Mouse (Mus musculus) ovary, postnatal 10 days (tissue): ENCODE results near the gene Cct8l1.

Experiments
- DNase-seq: peaks from one replicate; pipeline ENCODE4 v3.0.0; 2022; ENCODE audit warnings: low spot score

Gene Cct8l1

DNA sequence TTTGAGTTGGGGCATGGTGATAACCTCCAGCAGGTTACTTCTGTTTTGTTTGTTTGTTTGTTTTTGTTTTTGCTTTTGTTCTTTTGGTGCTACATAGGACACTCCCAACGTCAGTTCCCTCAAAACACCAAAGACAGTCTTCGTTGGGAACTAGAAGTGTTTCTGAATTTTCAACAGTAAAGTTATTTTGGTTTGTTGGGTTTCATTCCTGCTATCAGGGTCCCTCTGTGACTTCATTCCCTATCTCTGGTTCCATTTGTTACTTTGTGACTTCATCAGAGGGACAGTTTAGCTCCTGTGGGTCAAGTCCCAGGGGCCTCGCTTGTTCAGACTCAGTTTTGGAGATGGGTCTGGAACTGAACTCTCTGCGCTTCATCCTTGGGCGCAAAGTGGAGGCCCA is at the start of gene Cct8l1:
Gene Cct8l1 (plus strand): TSS at position 301 of the 400 bp plus-strand sequence.
- no peak for DNase-seq

DNA sequence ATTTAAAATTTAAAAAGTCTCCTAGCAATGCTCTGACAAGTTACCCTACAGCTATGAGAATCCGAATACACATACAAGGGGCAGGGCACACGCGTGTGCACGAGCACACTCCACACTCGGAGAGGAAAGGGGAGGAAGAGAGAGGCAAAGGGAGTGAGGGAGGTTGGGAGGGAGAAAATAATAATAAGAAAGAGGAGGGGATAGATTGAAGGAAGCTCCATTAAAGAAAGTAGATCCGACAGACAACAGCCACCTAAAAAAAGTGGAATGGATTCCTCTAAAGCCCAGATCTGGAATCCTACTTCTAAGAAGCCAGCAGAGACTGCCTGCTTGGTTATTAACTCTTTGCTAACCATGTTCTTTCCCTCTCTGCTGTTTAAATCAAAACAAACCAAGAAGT is 43.8 kb upstream of the Cct8l1 start:
- DNase-seq: no peak

DNA sequence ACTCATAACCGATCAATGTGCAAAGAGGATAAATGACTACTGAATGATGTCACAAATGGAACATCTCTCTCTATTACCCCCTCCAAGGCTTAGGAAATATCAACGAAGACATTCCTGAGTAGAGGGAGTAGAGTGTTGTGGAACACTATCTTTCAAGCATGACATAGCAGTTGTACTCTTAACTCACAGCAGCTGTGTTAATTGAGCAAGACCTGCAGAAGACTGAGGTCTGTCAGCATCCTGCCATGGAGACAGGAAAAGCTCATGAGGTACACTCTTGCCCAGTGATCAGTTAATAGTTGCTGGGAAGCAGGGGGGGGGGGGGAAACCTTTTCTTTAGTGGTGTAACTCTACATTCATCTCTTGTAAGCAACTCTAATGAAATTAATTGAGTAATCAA is 40.1 kb upstream of the Cct8l1 start:
- no peak for DNase-seq

DNA sequence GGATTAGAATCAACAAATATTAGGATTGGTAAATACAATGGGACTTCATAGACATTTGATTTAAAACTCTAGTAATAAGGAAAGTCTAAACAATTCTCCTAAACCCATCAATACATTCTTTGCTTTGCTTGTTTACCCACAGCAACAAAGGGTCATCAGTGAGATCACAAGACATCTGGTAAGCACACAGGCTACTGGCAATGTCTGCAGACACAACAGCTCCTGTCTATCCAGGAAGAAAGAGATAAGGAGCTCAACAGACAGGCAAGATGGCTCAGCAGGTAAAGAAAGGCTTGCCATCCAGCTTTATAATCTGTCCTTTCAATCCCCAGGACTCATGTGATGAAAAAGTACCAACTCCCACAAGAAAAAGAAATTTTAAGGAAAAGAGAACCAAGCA is 37.0 kb upstream of the Cct8l1 start:
- DNase-seq: no peak

DNA sequence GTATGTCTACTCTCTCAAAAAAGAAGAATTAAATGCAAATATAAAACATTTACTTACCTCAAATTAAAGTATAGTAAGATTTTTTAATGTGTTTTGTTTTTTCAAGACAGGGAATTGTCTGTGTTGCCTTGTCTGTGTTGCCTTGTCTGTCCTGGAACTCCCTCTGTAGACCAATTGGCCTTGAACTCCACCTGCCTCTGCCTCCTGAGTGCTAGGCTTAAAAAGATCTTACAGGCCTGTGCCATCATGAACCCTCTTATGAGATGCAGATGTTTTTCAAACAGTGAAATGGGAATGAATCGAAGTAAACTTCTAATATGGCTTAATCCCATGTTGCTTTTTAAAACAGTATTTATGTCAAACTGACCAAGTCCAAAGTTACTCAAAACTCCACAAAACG is 19.2 kb upstream of the Cct8l1 start:
- no peak for DNase-seq

DNA sequence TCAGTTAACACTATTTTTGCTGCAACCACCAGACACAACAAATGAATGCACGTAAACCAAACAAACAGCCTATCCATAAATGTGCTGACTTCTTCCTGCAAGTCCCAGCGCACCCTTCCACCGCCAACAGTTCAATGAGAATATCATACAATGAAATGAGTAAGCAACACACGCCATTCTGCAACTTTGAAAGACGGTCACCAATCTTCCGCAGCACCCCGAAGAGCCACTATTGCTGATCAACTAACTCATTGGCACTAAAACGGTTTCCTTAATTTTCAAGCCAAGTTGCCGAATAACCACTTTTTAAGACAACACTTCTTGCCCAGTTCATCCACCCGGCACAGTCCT is 18.5 kb upstream of the Cct8l1 start:
- no peak for DNase-seq

DNA sequence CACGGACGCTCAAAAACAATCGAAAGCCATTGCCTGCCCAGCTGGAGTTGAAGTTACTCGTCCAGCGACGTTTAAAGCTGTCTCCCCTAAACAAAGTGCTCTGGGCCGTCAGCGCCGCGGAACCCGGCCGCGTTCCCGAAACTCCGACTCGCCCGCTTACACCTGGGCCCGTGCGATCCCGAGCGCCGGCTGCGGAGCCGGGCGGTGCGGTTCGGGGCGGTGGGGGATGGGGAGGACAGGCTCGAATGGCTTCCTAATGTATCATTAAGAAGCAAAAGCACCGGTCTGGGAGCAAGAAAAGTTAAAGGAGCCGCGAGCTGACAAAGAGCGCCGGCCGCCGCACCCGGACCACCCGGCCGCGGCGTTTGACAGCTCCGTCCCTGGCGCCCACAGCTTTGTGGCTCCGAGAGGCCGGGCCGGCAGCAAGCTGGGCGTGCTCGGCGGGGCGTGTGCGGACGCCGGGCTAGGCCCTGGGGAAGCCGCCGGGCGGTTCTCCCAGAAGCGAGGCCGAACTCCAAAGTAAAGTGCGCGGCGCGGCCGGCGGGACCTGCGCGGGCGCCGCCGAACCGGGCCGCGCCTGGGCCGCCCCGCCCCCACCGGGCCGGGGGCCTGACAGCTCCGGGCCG is 18.0 kb upstream of the Cct8l1 start:
- peak; percentile 27 for DNase-seq

DNA sequence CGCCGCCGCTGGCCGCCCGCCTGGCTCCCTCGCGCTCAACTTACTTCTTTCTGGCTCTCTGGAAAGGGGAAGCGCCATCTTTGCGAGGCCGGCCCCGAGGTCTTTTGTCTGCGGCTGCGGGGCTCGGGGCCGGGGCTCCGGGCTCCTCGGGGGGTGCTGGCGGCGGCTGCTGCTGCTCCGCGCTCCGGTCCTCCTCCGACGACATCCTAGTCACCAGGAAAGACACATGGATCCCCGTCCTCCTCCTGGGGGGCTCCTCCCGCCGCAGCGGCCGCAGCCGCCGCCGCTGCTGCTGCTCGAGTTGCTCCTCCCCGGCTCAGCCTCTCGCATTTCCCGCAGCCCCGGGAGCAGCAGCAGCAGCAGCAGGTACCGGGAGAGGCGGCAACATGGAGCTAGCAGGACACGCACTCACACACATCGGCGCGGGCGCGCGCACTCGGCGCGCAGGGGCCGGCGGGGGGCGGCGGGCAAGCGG is 17.5 kb upstream of the Cct8l1 start, which contains the start of gene Kmt2c:
Gene Kmt2c (minus strand): TSS at position 438 of the 475 bp plus-strand sequence.
- peak; percentile 63 for DNase-seq

DNA sequence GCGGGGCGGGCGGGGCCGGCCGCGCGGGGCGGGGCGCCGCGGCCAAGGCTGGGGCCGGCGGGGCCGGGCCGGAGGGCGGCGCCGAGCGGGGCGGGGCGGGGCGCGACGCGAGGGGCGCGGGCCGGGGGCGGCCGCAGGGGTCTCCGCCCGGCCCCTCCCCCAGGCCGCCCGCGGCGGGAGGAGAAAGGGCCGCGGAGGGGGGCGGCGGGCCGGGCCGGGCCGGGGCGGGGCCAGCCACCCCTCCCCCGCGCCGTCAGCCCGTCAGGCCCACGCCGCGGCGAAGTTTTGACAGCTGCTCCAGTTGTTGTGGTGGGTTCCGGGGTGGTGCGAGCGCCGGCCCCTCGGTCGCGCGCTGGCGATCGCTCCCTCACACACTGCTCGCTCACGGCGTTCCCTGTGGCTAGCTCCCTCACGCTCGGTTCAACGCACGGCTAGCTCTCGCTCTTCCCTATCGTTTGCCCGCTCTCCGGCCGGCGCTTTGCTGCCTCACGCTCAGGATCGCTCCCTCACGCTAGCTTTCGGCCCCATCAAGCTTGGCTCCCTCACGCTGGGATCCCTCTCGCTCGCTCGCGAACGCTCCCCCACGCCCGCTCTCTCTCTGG is 16.9 kb upstream of the Cct8l1 start:
- no peak for DNase-seq

DNA sequence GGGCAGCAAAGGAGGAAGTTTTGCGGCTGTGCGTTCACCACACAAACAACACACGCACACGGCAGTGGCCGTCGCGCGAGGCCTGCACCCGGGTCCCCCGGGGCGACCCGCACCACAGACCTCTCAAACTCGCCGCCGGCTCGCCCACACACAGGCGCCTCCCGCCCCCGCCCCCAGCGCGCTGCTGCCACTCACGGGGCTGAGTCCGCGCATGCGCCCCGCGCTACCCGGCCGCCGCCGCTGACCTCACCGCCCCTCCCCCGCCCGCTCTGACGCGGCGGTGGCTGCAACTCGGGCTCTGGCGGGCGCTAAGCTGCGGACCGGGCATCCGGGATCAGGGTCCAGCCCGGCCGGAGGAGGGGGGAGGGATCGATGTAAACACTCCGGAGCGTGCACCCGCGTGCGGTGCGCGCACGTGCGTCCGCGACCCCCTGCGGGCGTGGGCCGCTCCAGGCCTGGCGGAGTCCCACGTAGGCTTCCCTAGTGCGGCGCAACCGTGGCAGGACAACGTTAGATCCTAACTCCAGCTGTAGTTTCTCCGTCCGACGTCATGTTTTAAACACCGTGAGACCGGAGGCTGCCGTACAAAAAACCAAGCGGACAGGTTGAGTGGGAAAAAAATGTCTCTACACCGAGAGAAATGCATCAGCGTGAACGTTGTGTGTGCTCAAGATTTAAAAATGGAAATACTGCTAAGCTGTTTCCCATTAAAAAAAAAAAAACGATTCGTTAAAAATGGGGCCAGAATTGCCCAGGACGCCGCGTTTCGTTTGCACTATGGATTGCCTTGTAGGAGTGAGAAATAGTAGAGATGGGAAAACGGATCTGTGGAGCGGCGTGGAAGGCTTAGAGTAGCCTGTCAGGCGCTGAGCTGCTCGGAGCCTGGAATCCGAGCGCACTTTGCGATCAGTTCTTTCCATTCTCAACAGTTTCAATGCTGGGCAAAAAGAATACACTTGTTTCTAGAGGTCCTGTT is 16.2 kb upstream of the Cct8l1 start:
- peak; percentile 97 for DNase-seq

DNA sequence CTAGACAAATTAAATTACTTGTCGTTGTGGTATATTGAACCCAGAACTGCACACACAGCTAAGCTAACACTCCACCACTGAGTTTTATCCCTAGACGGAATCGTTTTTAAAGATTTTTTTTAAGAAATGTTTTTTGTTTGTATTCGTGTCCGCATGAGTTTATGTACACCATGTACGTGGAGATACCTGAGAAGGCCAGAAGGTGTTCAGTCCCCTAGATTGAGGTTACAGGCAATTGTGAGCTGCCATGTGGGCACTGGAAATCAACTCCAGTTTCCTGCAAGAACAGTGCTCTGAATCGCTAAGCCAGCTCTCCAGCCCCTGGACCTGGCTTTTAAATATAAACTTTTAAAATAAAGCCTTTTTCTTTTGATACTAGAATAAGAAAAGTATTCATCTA is 15.2 kb upstream of the Cct8l1 start:
- DNase-seq: no peak

DNA sequence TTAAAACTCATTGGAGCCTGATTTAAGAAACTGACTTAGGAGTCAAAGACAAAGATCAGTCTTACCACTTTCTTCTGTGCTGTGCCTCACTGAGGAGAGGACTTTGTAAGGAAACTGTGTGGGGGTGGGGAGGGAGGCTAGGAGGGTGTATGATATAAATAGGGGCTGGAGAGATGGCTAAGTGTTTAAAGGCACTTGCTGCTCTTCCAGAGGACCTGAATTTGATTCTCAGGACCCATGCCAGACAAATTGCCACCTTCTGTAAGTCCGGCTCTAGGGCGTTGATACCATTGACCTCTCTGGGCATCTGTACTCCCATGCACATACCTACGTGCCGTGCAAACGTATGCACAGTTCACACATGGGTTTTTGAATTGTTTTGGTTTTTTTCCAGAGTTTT is 9.8 kb upstream of the Cct8l1 start:
- no peak for DNase-seq

DNA sequence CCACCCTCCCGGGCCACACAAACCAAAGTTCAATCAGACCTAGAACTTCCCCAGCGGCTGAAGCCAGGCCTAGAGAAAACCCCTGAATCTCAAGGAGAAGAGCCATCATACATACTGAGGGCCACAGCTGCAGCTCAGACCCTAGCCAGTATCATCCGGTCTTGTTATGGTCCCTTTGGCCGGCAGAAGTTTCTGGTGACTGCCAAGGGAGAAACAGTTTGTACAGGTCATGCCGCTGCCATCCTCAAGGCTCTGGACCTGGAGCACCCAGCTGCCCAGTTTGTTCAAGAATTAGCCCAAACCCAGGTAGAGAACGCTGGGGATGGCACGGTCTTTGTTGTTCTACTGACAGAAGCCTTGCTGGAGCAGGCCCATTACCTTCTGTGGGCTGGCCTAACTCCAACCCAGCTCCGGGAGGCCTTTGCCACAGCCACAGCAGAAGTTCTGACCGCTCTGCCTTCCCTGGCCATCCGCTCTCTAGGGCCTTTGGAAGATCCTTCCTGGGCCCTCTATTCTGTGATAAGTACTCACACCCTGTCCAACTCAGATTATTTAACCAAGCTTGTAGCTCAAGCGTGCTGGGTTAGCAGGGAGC is 531 bp downstream of the Cct8l1 start:
- DNase-seq: no peak

DNA sequence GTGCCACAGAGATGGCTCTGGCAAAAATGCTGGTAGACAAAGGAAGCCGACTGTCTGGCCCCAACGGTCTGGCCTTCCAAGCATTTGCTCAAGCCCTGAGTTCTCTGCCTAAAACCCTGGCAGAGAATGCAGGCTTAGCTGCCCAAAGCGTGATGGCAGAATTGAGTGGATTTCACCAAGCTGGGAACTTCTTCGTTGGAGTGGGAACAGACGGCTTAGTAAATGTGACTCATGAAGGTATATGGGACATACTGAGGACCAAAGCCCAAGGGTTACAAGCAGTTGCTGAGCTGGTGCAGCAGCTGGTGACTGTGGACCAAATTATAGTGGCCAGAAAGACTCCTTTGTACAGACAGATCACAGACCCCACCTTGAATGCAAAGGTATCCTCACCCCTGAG is 1.7 kb downstream of the Cct8l1 start:
- no peak for DNase-seq

DNA sequence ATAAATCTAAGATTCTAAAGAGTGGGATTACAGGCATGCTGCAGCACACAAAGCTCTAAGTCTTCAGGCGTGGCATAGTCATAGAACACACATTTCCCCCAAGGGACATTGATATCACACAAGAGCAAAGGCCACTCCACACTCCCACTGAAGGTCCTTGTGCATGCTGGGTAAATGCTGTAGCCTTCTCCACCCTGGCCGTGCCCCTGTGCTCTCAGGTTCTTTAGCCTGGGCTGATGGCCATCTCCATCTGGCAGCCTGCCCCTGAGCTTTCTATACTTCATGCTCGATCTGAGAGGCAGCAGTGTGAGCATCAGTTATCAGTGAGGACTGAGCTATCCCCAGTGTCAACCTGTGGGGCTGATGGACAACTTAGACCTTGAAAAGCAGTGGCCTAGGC is 4.0 kb downstream of the Cct8l1 start:
- DNase-seq: no peak

DNA sequence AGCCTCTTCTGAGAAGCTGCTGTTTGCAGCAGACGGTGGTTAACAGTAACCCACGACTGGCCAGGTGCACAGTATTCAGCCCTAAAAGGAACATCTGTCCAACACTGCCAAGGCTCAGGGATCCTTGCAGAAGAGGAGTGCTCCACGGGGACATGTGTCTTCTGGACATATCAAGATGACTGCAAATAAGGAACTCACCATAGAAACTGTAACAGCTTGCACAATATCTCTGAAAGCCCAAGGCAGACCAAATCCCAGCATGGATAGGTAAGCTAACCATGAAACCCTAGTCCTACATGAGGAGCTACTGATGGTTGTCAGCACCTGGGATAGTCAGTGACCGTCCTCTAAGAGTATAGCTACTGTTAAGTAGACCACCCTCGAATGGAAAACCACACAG is 5.6 kb downstream of the Cct8l1 start:
- DNase-seq: no peak

DNA sequence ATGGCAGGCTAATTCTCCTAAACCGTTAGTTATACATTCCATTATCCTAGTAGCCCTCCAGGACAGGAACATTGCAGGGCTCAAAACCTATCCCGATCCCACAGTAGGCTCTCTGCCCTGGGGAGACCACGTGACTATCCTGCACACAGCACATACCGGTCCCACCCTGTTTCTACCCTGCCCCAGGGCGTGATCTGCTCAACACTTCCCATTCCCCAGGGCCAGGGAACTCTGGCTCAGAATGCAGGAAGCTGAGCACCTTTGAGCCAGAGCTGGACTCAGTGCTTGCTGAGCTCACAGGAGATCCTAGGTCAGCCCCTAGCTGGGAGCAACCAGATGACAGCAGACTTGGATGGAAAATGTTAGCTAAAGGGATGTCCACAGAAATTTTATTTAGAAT is 10.2 kb downstream of the Cct8l1 start:
- no peak for DNase-seq

DNA sequence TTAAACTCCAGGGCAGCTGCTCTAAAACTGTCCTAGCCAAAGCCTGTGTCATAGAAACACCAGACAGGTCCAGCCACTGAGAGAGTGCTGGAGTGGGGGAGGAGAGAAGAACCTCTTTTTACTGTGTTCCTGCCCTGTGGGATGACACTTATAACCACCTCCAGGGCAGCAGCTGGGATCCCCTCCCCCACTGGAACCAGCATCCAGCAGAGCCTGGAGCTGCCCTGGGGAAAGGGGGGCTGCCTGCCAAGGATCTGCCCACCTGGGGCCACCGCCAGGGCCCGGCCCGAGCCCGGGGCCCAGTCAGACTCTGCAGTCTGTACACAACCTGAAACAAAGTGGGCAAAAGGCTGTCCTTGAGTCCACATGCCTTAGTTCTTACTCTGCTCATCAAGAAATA is 11.1 kb downstream of the Cct8l1 start:
- DNase-seq: no peak

DNA sequence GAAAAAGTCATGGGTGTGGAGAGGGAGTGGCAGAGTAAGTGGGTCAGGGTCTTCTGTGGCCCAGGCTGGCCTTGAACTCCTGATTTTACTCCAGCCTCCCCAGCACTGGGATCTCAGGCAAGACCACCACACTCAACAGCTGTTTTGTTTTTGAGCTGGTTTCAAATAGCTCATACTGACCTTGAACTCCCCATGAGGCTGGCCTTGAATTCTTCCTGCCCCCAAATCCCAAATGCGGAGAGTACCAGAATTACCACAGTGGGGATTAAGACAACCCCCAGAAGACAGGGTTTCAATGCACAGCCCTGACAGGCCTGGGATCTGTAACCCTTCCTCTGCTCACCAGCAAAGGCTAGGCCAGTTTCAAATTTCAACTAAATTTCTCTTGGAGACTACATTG is 12.1 kb downstream of the Cct8l1 start:
- DNase-seq: no peak

DNA sequence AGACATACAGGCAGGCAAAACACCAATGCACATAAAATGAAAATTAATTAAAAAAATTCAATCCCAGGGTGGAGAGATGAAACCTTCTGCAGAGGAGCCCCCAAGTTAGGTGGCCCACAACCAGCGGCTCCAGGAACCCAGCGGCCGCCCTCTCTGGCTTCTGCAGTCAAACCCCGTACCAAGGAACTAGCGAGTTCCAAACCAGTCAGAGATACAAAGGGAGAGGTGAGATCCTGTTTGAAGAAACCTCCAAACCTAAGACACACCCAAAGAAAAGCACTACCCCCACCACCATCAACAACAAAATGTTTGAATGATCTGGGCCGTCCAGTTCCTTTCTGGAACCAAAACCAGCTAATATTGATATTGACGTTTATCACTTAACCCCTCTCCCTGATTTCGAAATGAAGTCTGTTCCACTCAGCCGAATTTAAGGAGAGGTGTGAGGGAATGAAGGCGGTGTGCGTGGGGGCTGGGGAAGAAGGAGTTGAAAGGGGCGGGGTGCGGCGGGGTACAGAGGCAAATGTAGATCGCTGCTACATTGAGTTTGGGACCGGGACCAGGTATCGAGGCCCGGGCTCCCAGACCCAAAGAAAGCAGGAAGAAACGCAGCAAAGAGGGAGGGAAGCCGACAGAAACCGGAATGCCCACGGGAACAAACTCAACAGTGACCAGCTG is 13.1 kb downstream of the Cct8l1 start:
- DNase-seq: no peak

DNA sequence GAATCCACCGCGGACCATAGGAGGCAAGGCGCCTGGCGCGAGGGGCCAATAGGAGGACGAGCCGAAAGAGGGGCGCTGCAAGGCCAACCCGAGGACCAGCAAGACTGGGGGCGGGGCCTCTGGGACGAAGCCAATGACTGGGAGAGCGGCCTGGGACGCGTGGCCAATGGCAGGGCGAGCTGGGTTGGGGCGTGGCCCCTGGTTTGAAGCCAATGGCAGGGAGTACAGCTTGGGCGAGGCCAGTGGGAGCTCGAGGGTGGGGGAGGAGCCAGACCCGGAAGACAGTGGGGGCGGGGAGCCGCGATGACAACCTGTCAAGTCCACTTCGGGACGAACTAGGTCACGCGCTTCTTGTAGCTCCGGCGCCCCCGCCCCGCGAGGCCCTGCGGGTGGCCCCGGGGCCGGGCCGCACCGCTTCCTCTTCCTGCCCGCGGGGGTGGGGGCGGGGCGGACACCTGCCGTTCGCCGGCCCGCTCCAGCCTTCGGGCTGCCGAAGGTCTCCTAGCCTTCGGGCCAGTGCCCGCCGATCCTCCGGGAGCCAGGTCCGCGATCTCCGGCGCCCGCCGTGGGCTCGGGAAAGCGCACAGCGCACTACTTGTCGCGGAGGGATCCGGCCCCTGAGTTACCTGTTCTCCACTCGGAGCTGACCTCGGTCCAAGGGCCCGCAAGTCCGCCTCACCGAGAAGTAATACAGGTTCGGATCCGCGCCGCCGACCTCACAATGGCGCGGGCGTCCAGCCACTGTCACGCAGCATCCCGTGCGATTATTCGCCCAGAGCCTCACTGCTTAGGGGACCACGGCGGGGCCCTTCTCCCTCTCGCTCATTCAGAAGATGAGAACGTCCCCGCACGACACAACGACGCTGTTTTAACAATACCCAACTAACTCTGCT is 13.9 kb downstream of the Cct8l1 start:
- peak; percentile 98 for DNase-seq
